In genomic region chr10:74908431-74908830, GRCm38 (mm10) we compare ENCODE assay signal across 28 mouse cellular contexts.
"Had no signal": no experiment of that assay in that cellular context is flagged by ENCODE, and none has a peak within 500 bp of the region (broad histone marks: within the 10 kb centered on the region; RNA-seq: fewer than 3 reads in every experiment).

No protein-coding gene starts in this region.

- H3K27me3 ChIP-seq: embryonic facial prominence, embryonic 12.5 days; embryonic facial prominence, embryonic 13.5 days; embryonic facial prominence, embryonic 15.5 days; forebrain, embryonic 12.5 days; forebrain, embryonic 13.5 days; forebrain, embryonic 15.5 days had no signal

- ATAC-seq: forebrain, embryonic 13.5 days; forebrain, embryonic 14.5 days; forebrain, embryonic 15.5 days; forebrain, embryonic 16.5 days; forebrain, postnatal 0 days had no signal

- H3K27ac ChIP-seq: embryonic facial prominence, embryonic 10.5 days; embryonic facial prominence, embryonic 12.5 days; embryonic facial prominence, embryonic 13.5 days; embryonic facial prominence, embryonic 15.5 days; forebrain, embryonic 10.5 days; forebrain, embryonic 12.5 days; forebrain, embryonic 13.5 days; forebrain, embryonic 15.5 days; gastrocnemius, adult 2 months had no signal

- H3K9me3 ChIP-seq: embryonic facial prominence, embryonic 10.5 days; embryonic facial prominence, embryonic 12.5 days; embryonic facial prominence, embryonic 13.5 days; embryonic facial prominence, embryonic 15.5 days; forebrain, embryonic 10.5 days; forebrain, embryonic 12.5 days; forebrain, embryonic 13.5 days; forebrain, embryonic 15.5 days had no signal

- H3K4me1 ChIP-seq: embryonic facial prominence, embryonic 10.5 days; embryonic facial prominence, embryonic 12.5 days; embryonic facial prominence, embryonic 13.5 days; embryonic facial prominence, embryonic 15.5 days; forebrain, embryonic 10.5 days; forebrain, embryonic 12.5 days; forebrain, embryonic 13.5 days; forebrain, embryonic 15.5 days had no signal

- H3K36me3 ChIP-seq: embryonic facial prominence, embryonic 10.5 days; embryonic facial prominence, embryonic 12.5 days; embryonic facial prominence, embryonic 13.5 days; embryonic facial prominence, embryonic 15.5 days; forebrain, embryonic 10.5 days; forebrain, embryonic 12.5 days; forebrain, embryonic 15.5 days had no signal

- H3K4me3 ChIP-seq: embryonic facial prominence, embryonic 10.5 days; embryonic facial prominence, embryonic 12.5 days; embryonic facial prominence, embryonic 13.5 days; embryonic facial prominence, embryonic 15.5 days; erythroblast, embryonic 14.5 days; forebrain, embryonic 10.5 days; forebrain, embryonic 12.5 days; forebrain, embryonic 13.5 days; forebrain, embryonic 15.5 days; gastrocnemius, adult 2 months had no signal

- H3K9ac ChIP-seq: embryonic facial prominence, embryonic 12.5 days; embryonic facial prominence, embryonic 13.5 days; embryonic facial prominence, embryonic 15.5 days; forebrain, embryonic 12.5 days; forebrain, embryonic 13.5 days; forebrain, embryonic 15.5 days; forebrain, postnatal 0 days had no signal

- DNase-seq: cerebellum, adult 2 months; cerebellum, adult 8-10 months; cerebellum, adult 9-10 months; cerebellum, adult 9-11 months; cerebellum, postnatal 10 days; cerebellum, postnatal 14 days; cerebellum, postnatal 25 days; cerebellum, postnatal 36 days; embryo, embryonic 11 days; forebrain, postnatal 0 days; gastrocnemius, adult 2 months; gastrocnemius, postnatal 10 days; gastrocnemius, postnatal 14 days; gastrocnemius, postnatal 25 days; gastrocnemius, postnatal 36 days; heart, adult 11 months; heart, adult 18-20 months had no signal

- H3K4me2 ChIP-seq: embryonic facial prominence, embryonic 12.5 days; embryonic facial prominence, embryonic 13.5 days; embryonic facial prominence, embryonic 15.5 days; forebrain, embryonic 12.5 days; forebrain, embryonic 13.5 days; forebrain, embryonic 15.5 days had no signal
